ENCODE assay signal across 10 mouse cellular contexts in the genomic region with DNA sequence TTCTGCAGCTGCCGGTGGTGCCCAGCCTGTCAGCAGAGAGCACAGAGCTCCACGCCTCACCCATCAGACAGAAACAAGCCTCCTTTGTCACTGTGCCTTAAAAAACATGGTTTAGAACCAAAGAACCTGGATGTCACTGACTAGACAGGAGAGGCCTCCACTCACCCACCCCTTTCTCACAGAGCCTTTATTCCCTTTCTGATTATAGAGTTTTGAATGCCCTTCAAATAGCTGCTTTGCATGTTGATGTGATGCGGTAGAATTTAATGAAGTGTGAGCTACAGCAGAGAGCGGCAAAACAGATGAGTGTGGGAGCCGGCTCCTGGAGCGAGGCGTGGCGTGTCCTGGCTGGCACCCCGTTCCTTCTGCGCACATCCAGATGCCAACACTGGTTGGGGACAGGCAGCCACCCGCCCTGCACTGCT.
DNase-seq lines count a peak whose midpoint lies in the region; ATAC-seq and TF ChIP-seq lines count a peak whose summit lies in the region.
"Had no signal": no experiment of that assay in that cellular context is flagged by ENCODE, and none has a peak within 500 bp of the region (broad histone marks: within the 10 kb centered on the region; RNA-seq: fewer than 3 reads in every experiment).

No protein-coding gene starts in this region.

- WGBS in embryonic facial prominence, embryonic 10.5 days = 48% methylated on average over 11 of the region's 11 CpGs
- WGBS in forebrain, embryonic 12.5 days = 10% methylated on average over 11 of the region's 11 CpGs
- WGBS in midbrain, embryonic 16.5 days = 12% methylated on average over 11 of the region's 11 CpGs

- H3K9ac ChIP-seq in forebrain, embryonic 12.5 days = no peak overlapping the region
- peak overlapping the region; percentile 39; the same call in 1 of the 2 replicates for H3K9ac ChIP-seq in midbrain, embryonic 16.5 days (ENCODE audit: low read depth, low read length)

- no peaks in the 10 kb centered on the region for H3K27me3 ChIP-seq in embryonic facial prominence, embryonic 10.5 days (replicated peaks; ENCODE audit: low read depth, poor library complexity, severe bottlenecking)
- H3K27me3 ChIP-seq in forebrain, embryonic 12.5 days = no peaks in the 10 kb centered on the region
- H3K27me3 ChIP-seq in midbrain, embryonic 16.5 days (ENCODE audit: control insufficient read depth, insufficient read depth, low read depth, low read length) = no peaks in the 10 kb centered on the region

- no peak overlapping the region for H3K4me3 ChIP-seq in embryonic facial prominence, embryonic 10.5 days
- H3K4me3 ChIP-seq in forebrain, embryonic 12.5 days (replicated peaks) = no peak overlapping the region
- H3K4me3 ChIP-seq in layer of hippocampus, adult 2 months = no peak overlapping the region
- H3K4me3 ChIP-seq in midbrain, embryonic 16.5 days (ENCODE audit: low read depth, low read length) = no peak overlapping the region

- H3K9me3 ChIP-seq in embryonic facial prominence, embryonic 10.5 days = no peaks in the 10 kb centered on the region
- H3K9me3 ChIP-seq in forebrain, embryonic 12.5 days = no peaks in the 10 kb centered on the region
- H3K9me3 ChIP-seq in midbrain, embryonic 16.5 days (replicated peaks; ENCODE audit: control insufficient read depth, low read length, poor library complexity, severe bottlenecking) = no peaks in the 10 kb centered on the region

- peak; percentile 86 for ATAC-seq in forebrain, embryonic 12.5 days (ENCODE audit: low FRiP score)
- ATAC-seq in midbrain, embryonic 16.5 days = peak; percentile 77
- no peak for ATAC-seq in erythroblast, adult 5-6 weeks (replicated peaks; ENCODE audit: low FRiP score, poor library complexity, severe bottlenecking)

- peaks cover 28% of the 10 kb centered on the region for H3K4me1 ChIP-seq in embryonic facial prominence, embryonic 10.5 days
- H3K4me1 ChIP-seq in forebrain, embryonic 12.5 days = peaks cover 56% of the 10 kb centered on the region
- H3K4me1 ChIP-seq in midbrain, embryonic 16.5 days (ENCODE audit: control insufficient read depth, insufficient read depth, low read length) = peaks cover 29% of the 10 kb centered on the region

- no peak for TF ChIP-seq CTCF in layer of hippocampus, adult 2 months (conservative IDR thresholded peaks at IDR 0.05)

- peak overlapping the region; percentile 29 for H3K4me2 ChIP-seq in forebrain, embryonic 12.5 days
- H3K4me2 ChIP-seq in midbrain, embryonic 16.5 days (ENCODE audit: low read length) = peak overlapping the region; percentile 36

- no peak for DNase-seq in embryonic facial prominence, embryonic 10.5 days (ENCODE audit: low spot score)
- peak; percentile 62 to 79 for DNase-seq in layer of hippocampus, adult 2 months (ENCODE audit: low spot score in 2 of 2)
- DNase-seq in kidney, adult 8-10 months = no peak
- DNase-seq in thymus, adult 18-20 months = no peak
- DNase-seq: gastrocnemius, postnatal 36 days; thymus, postnatal 14 days had no signal

- peaks cover 10% of the 10 kb centered on the region; the same call in 1 of the 2 replicates for H3K36me3 ChIP-seq in embryonic facial prominence, embryonic 10.5 days (replicated peaks)
- no peaks in the 10 kb centered on the region for H3K36me3 ChIP-seq in forebrain, embryonic 12.5 days (replicated peaks)
- no peaks in the 10 kb centered on the region for H3K36me3 ChIP-seq in midbrain, embryonic 16.5 days (ENCODE audit: control insufficient read depth, insufficient read depth, low read length)

- peak overlapping the region; percentile 24; the same call in 1 of the 2 replicates for H3K27ac ChIP-seq in embryonic facial prominence, embryonic 10.5 days (replicated peaks)
- peak overlapping the region; percentile 86 for H3K27ac ChIP-seq in forebrain, embryonic 12.5 days
- peak overlapping the region; percentile 81 for H3K27ac ChIP-seq in layer of hippocampus, adult 2 months
- H3K27ac ChIP-seq in midbrain, embryonic 16.5 days (ENCODE audit: low read length) = peak overlapping the region; percentile 71
- H3K27ac ChIP-seq: kidney, postnatal 0 days had no signal

Comparison
In these comparisons a context has a peak if more than half of its experiments do, and no peak if none do; other contexts are left out.
1. DNase-seq: peak in layer of hippocampus, adult 2 months (2 of 2); none in embryonic facial prominence, embryonic 10.5 days (single experiment), kidney, adult 8-10 months (0 of 2) and thymus, adult 18-20 months (0 of 2).
2. H3K27ac ChIP-seq: peak in every context shown above with its lines; median percentile 86 in forebrain, embryonic 12.5 days; 81 in layer of hippocampus, adult 2 months; 71 in midbrain, embryonic 16.5 days; 24 in embryonic facial prominence, embryonic 10.5 days.